Mouse (Mus musculus) lung, postnatal 0 days (tissue): ENCODE data around the gene Foxe3.

Source experiments
- CTCF ChIP-seq: IDR thresholded peaks from 2 replicates; pipeline ENCODE4 v1.5.1; 2016; ENCODE audit warnings: antibody characterized with exemption, mild to moderate bottlenecking
- EP300 ChIP-seq: IDR thresholded peaks from 2 replicates; pipeline ENCODE4 v1.6.1; 2016; ENCODE audit warnings: antibody characterized with exemption, mild to moderate bottlenecking, control low read depth

DNA sequence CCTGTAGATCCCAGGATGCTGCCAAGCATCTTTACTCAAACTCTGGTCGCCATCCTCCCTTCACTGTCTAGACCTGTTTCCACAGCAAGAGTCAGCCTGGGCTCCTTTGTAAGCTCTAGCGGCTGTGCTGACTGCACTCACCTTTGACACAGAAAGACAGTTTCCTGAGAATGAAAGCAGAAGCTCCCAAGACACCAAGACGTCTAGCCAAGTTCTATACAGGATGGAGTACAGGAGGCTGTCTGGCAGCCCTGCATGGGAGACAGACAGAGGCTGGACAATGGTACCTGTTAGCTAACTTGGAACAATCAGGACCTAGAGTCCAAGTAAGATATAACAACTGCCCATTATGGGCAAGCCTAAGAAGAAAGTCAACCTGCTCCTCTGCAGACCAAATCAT, 25.9 kb downstream of the Foxe3 start:
- TF ChIP-seq CTCF (no peak), EP300 (no peak)
